ENCODE assay signal across 7 mouse cellular contexts in the genomic region with DNA sequence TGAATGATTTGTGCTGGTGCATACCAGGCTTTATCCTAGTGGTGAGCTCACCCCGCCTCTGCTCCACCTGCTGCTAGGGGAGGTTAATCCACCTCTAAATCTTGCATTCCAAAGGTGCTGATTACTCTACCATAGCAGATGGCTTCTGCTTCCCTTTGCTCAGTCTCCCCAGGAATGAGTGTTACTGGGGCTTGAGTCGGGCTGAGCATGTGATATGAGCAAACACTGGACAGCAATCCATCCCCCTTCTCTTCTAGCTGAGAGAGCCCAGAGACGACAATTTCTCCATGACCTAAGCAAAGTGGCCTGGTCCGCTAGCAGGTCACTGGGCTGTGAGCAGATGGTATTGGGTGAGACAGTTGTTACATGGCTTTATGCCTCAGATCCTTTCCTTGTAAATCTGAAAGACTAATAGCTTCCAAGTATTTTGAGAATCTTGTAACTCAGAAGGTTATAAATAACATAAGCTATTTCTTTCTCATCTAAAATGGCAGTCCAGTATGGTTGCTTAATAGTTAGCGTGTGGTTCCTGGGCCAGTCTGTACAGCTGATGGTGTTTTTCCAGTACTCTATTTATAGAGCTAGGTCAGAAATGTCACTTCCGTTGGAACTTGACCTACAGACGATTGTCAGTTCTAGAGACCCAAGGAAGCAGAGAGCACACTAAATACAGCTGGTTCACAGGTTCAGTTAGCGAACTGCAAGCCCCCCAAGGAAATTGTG.
DNase-seq lines count a peak whose midpoint lies in the region; ATAC-seq and TF ChIP-seq lines count a peak whose summit lies in the region.

No protein-coding gene starts in this region.

- no peaks in the 10 kb centered on the region for H3K36me3 ChIP-seq in intestine, postnatal 0 days (ENCODE audit: control insufficient read depth, insufficient read depth)
- H3K36me3 ChIP-seq in intestine, embryonic 15.5 days, result no peaks in the 10 kb centered on the region
- no peaks in the 10 kb centered on the region for H3K36me3 ChIP-seq in embryonic facial prominence, embryonic 10.5 days (replicated peaks)
- H3K36me3 ChIP-seq in liver, postnatal 0 days (replicated peaks; ENCODE audit: insufficient read depth, low read length), result no peaks in the 10 kb centered on the region

- H3K27ac ChIP-seq in intestine, postnatal 0 days (ENCODE audit: low read depth, low read length), result no peak overlapping the region
- no peak overlapping the region for H3K27ac ChIP-seq in intestine, embryonic 15.5 days
- peak overlapping the region; percentile 12; the same call in 1 of the 2 replicates for H3K27ac ChIP-seq in embryonic facial prominence, embryonic 10.5 days (replicated peaks)
- H3K27ac ChIP-seq in liver, postnatal 0 days (ENCODE audit: low read depth), result 0 out of 2 replicates have a peak overlapping the region, but pooled peaks have one; percentile 14

- H3K4me2 ChIP-seq in intestine, postnatal 0 days (replicated peaks; ENCODE audit: low read depth), result no peak overlapping the region
- H3K4me2 ChIP-seq in intestine, embryonic 15.5 days (replicated peaks), result no peak overlapping the region
- no peak overlapping the region for H3K4me2 ChIP-seq in liver, postnatal 0 days (ENCODE audit: low read depth, low read length)

- H3K4me3 ChIP-seq in intestine, postnatal 0 days (ENCODE audit: low read depth, low read length), result no peak overlapping the region
- no peak overlapping the region for H3K4me3 ChIP-seq in intestine, embryonic 15.5 days (replicated peaks)
- no peak overlapping the region for H3K4me3 ChIP-seq in embryonic facial prominence, embryonic 10.5 days
- H3K4me3 ChIP-seq in liver, postnatal 0 days (ENCODE audit: low read depth, low read length), result no peak overlapping the region

- no peak overlapping the region for H3K9ac ChIP-seq in intestine, postnatal 0 days (ENCODE audit: low read depth, low read length)
- no peak overlapping the region for H3K9ac ChIP-seq in intestine, embryonic 15.5 days
- H3K9ac ChIP-seq in liver, postnatal 0 days (replicated peaks), result no peak overlapping the region

- H3K9me3 ChIP-seq in intestine, postnatal 0 days (ENCODE audit: control insufficient read depth), result no peaks in the 10 kb centered on the region
- no peaks in the 10 kb centered on the region for H3K9me3 ChIP-seq in intestine, embryonic 15.5 days
- H3K9me3 ChIP-seq in embryonic facial prominence, embryonic 10.5 days, result no peaks in the 10 kb centered on the region
- no peaks in the 10 kb centered on the region for H3K9me3 ChIP-seq in liver, postnatal 0 days (ENCODE audit: low read length)

- WGBS in intestine, postnatal 0 days, result 66% methylated on average over 8 of the region's 8 CpGs
- WGBS in intestine, embryonic 15.5 days, result 68% methylated on average over 8 of the region's 8 CpGs
- 60% methylated on average over 8 of the region's 8 CpGs for WGBS in embryonic facial prominence, embryonic 10.5 days
- WGBS in liver, postnatal 0 days (ENCODE audit: insufficient replicate concordance), result 54% methylated on average over 8 of the region's 8 CpGs

- peak; percentile 47; the same call in 1 of the 2 replicates for TF ChIP-seq EP300 in liver, postnatal 0 days (IDR thresholded peaks at IDR 0.05; ENCODE audit: low read depth)

- H3K27me3 ChIP-seq in intestine, postnatal 0 days (replicated peaks; ENCODE audit: control insufficient read depth, insufficient read depth, low read length), result no peaks in the 10 kb centered on the region
- no peaks in the 10 kb centered on the region for H3K27me3 ChIP-seq in intestine, embryonic 15.5 days (replicated peaks)
- H3K27me3 ChIP-seq in embryonic facial prominence, embryonic 10.5 days (replicated peaks; ENCODE audit: low read depth, poor library complexity, severe bottlenecking), result no peaks in the 10 kb centered on the region
- no peaks in the 10 kb centered on the region for H3K27me3 ChIP-seq in liver, postnatal 0 days (ENCODE audit: insufficient read depth, low read length)

- H3K4me1 ChIP-seq in intestine, postnatal 0 days (replicated peaks; ENCODE audit: control insufficient read depth, insufficient read depth, low read length), result 0 out of 2 replicates have a peak, but pooled peaks cover 6% of the 10 kb centered on the region
- H3K4me1 ChIP-seq in intestine, embryonic 15.5 days (replicated peaks), result peaks cover 17% of the 10 kb centered on the region
- H3K4me1 ChIP-seq in embryonic facial prominence, embryonic 10.5 days, result peaks cover 73% of the 10 kb centered on the region
- peaks cover 15% of the 10 kb centered on the region; the same call in 1 of the 2 replicates for H3K4me1 ChIP-seq in liver, postnatal 0 days (ENCODE audit: insufficient read depth)

- TF ChIP-seq CTCF in intestine, postnatal 0 days (IDR thresholded peaks at IDR 0.05; ENCODE audit: low read depth), result peak; percentile 47
- TF ChIP-seq CTCF in liver, postnatal 0 days (IDR thresholded peaks at IDR 0.05; ENCODE audit: low read depth), result peak; percentile 36; the same call in 1 of the 2 replicates

- ATAC-seq in intestine, postnatal 0 days, result no peak
- no peak for ATAC-seq in intestine, embryonic 15.5 days
- peak; percentile 40; the same call in 1 of the 2 replicates for ATAC-seq in liver, postnatal 0 days
- ATAC-seq in megakaryocyte-erythroid progenitor cell, adult 5-6 weeks (replicated peaks; ENCODE audit: low FRiP score, low TSS enrichment, poor library complexity, severe bottlenecking), result no peak

- peak; percentile 41 for DNase-seq in ES-CJ7 (ENCODE audit: low read depth, low spot score)
- DNase-seq in embryonic facial prominence, embryonic 10.5 days (ENCODE audit: low spot score), result no peak
- no peak for DNase-seq in liver, postnatal 0 days
- no peak for DNase-seq in Muller cell, postnatal 12 days (ENCODE audit: inconsistent ontology term)

Comparison
In these comparisons a context has a peak if more than half of its experiments do, and no peak if none do; other contexts are left out.
1. H3K27ac ChIP-seq: peak in embryonic facial prominence, embryonic 10.5 days (single experiment) and liver, postnatal 0 days (single experiment); none in intestine, postnatal 0 days (single experiment) and intestine, embryonic 15.5 days (single experiment).